In genomic region chr7:46795287-46796205, GRCm38 (mm10) we compare ENCODE assay signal across 7 mouse cellular contexts. TPM values are rescaled to one million over a fixed set of nuclear protein-coding genes. Genes with fewer than 3 reads are reported as not detected.
A peak's percentile ranks its signal among the peaks of the same experiment; 100 is the strongest.
DNase-seq lines count a peak whose midpoint lies in the region; ATAC-seq lines count a peak whose summit lies in the region.

TSS of gene Hps5 (minus strand) at chr7:46796064.
TSS of gene Gtf2h1 (plus strand) at chr7:46796103.

- H3K27ac ChIP-seq in embryonic facial prominence, embryonic 10.5 days (replicated peaks): peak within 1 kb of the TSS; percentile 100
- peak within 1 kb of the TSS; percentile 100 for H3K27ac ChIP-seq in limb, embryonic 10.5 days
- peak within 1 kb of the TSS; percentile 87 for H3K27ac ChIP-seq in midbrain, embryonic 13.5 days

- WGBS in embryonic facial prominence, embryonic 10.5 days: under 1% methylated on average over 75 of the region's 75 CpGs
- WGBS in limb, embryonic 10.5 days: under 1% methylated on average over 75 of the region's 75 CpGs
- under 1% methylated on average over 75 of the region's 75 CpGs for WGBS in midbrain, embryonic 13.5 days

- peaks cover 23% of the 10 kb centered on the region for H3K4me1 ChIP-seq in embryonic facial prominence, embryonic 10.5 days
- peaks cover 18% of the 10 kb centered on the region for H3K4me1 ChIP-seq in limb, embryonic 10.5 days
- peaks cover 29% of the 10 kb centered on the region for H3K4me1 ChIP-seq in midbrain, embryonic 13.5 days (replicated peaks)

- no peaks in the 10 kb centered on the region for H3K9me3 ChIP-seq in embryonic facial prominence, embryonic 10.5 days
- no peaks in the 10 kb centered on the region for H3K9me3 ChIP-seq in limb, embryonic 10.5 days (replicated peaks)
- no peaks in the 10 kb centered on the region for H3K9me3 ChIP-seq in midbrain, embryonic 13.5 days

- DNase-seq in adrenal gland, postnatal 10 days: peak; percentile 100
- DNase-seq in embryonic facial prominence, embryonic 10.5 days (ENCODE audit: low spot score): peak; percentile 98
- DNase-seq in kidney, adult 11 months: peak; percentile 96
- DNase-seq in limb, embryonic 10.5 days (ENCODE audit: low spot score): peak; percentile 99
- peak; percentile 98 for DNase-seq in spleen, adult 12 weeks (ENCODE audit: low spot score)

- no peaks in the 10 kb centered on the region for H3K27me3 ChIP-seq in embryonic facial prominence, embryonic 10.5 days (replicated peaks; ENCODE audit: low read depth, poor library complexity, severe bottlenecking)
- H3K27me3 ChIP-seq in limb, embryonic 10.5 days (ENCODE audit: low read depth, poor library complexity, severe bottlenecking): no peaks in the 10 kb centered on the region
- no peaks in the 10 kb centered on the region for H3K27me3 ChIP-seq in midbrain, embryonic 13.5 days

- peaks cover 28% of the 10 kb centered on the region for H3K36me3 ChIP-seq in embryonic facial prominence, embryonic 10.5 days (replicated peaks)
- peaks cover 26% of the 10 kb centered on the region for H3K36me3 ChIP-seq in limb, embryonic 10.5 days
- peaks cover 6% of the 10 kb centered on the region; the same call in 1 of the 2 replicates for H3K36me3 ChIP-seq in midbrain, embryonic 13.5 days

- ATAC-seq in granulocyte monocyte progenitor cell, adult 5-6 weeks (replicated peaks; ENCODE audit: poor library complexity, severe bottlenecking): peak; percentile 95
- peak; percentile 99 for ATAC-seq in midbrain, embryonic 13.5 days

- H3K4me3 ChIP-seq in embryonic facial prominence, embryonic 10.5 days: peak within 1 kb of the TSS; percentile 96
- H3K4me3 ChIP-seq in limb, embryonic 10.5 days: peak within 1 kb of the TSS; percentile 83
- peak within 1 kb of the TSS; percentile 86 for H3K4me3 ChIP-seq in midbrain, embryonic 13.5 days (replicated peaks)

- peak within 1 kb of the TSS; percentile 97 for H3K9ac ChIP-seq in midbrain, embryonic 13.5 days (replicated peaks)

- H3K4me2 ChIP-seq in midbrain, embryonic 13.5 days (replicated peaks): peak within 1 kb of the TSS; percentile 96

RNA-seq across cellular contexts. Expression of gene Hps5, which starts in this region (rescaled TPM):
- total RNA-seq in adrenal gland, postnatal 10 days (2021): 10 to 100 TPM; 21.7 to 21.9 TPM
- 17.6 and 19.2 TPM in 2 replicates for polyA plus RNA-seq in embryonic facial prominence, embryonic 10.5 days (2016; fragmentation: Nextera tagmentation; extraction: Ambion mirVana)
- 17.0 and 32.8 TPM in 2 replicates for total RNA-seq in granulocyte monocyte progenitor cell, adult 5-6 weeks (2014; fragmentation: Nextera tagmentation)
- 19.1 and 27.6 TPM in 2 replicates for total RNA-seq in granulocyte monocyte progenitor cell, adult 5-6 weeks (2017)
- polyA plus RNA-seq in limb, embryonic 10.5 days (2016; fragmentation: Nextera tagmentation; extraction: Ambion mirVana): 19.0 and 19.5 TPM in 2 replicates
- polyA plus RNA-seq in midbrain, embryonic 13.5 days (2015; fragmentation: Nextera tagmentation; extraction: Ambion mirVana): 15.8 and 15.9 TPM in 2 replicates

RNA-seq across cellular contexts. Expression of gene Gtf2h1, which starts in this region (rescaled TPM):
- total RNA-seq in adrenal gland, postnatal 10 days (2021): 10 to 100 TPM; 36.1 to 37.1 TPM
- 49.3 and 50.6 TPM in 2 replicates for polyA plus RNA-seq in embryonic facial prominence, embryonic 10.5 days (2016; fragmentation: Nextera tagmentation; extraction: Ambion mirVana)
- 30.3 and 46.6 TPM in 2 replicates for total RNA-seq in granulocyte monocyte progenitor cell, adult 5-6 weeks (2014; fragmentation: Nextera tagmentation)
- 67.0 and 83.9 TPM in 2 replicates for total RNA-seq in granulocyte monocyte progenitor cell, adult 5-6 weeks (2017)
- polyA plus RNA-seq in limb, embryonic 10.5 days (2016; fragmentation: Nextera tagmentation; extraction: Ambion mirVana): 50.2 and 52.4 TPM in 2 replicates
- 44.6 and 48.4 TPM in 2 replicates for polyA plus RNA-seq in midbrain, embryonic 13.5 days (2015; fragmentation: Nextera tagmentation; extraction: Ambion mirVana)

Comparison
In these comparisons a context has a peak if more than half of its experiments do, and no peak if none do; other contexts are left out.
1. Peak in every context shown above with its lines: DNase-seq, ATAC-seq, H3K4me3 ChIP-seq and H3K27ac ChIP-seq.